Mouse (Mus musculus): Measurements from ENCODE around the gene Gramd4.
"Not testable (repeated sequence)": the region's sequence is repeated elsewhere in the genome, so short reads cannot be mapped to it uniquely, and the experiment has no call there.

DNA sequence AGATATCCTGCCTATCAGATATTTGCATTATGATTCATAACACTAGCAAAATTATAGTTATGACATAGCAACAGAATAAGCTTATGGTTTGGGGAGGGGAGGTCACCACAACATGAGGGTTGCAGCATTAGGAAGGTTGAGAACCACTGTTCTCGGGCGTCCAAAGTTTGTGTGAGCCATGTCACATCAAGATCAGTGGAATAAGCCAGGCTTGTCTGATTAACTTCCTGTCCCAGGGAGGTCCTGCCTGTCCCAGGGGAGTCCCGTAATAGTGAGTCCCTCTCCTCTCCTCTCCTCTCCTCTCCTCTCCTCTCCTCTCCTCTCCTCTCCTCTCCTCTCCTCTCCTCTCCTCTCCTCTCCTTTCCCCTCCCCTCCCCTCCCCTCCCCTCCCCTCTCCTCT, 2.6 kb upstream of the Gramd4 start:
- TF ChIP-seq CTCF (IDR thresholded peaks at IDR 0.05; ENCODE audit: control insufficient read depth, insufficient read depth, low read length); POLR2A (IDR thresholded peaks at IDR 0.05; ENCODE audit: borderline replicate concordance, control insufficient read depth, low read depth, low read length): not testable (repeated sequence)
